Mouse (Mus musculus): Measurements from ENCODE around the gene Zfp933.
"Not testable (repeated sequence)": the region's sequence is repeated elsewhere in the genome, so short reads cannot be mapped to it uniquely, and the experiment has no call there.

- not testable (repeated sequence) for TF ChIP-seq GATA1, TAL1 (IDR thresholded peaks at IDR 0.05; ENCODE audit: low read length)
Observed at GRCm38 (mm10) chr4:147791729-147792128, 56.4 kb downstream of the Zfp933 start.

Data from erythroblast, embryonic 14.5 days (primary cell).